Mouse (Mus musculus) ES-E14 (cell line): Measurements from ENCODE around the gene Tmem144.

ENCODE experiments used
- CHD2 ChIP-seq: IDR thresholded peaks from 2 replicates; pipeline ENCODE4 v1.6.1; 2014; ENCODE audit warnings: mild to moderate bottlenecking, low read depth, low read length, inconsistent platforms
- HCFC1 ChIP-seq: IDR thresholded peaks from 2 replicates; pipeline ENCODE4 v1.6.1; 2012; ENCODE audit warnings: low read length, inconsistent platforms, borderline replicate concordance; ENCODE audit not compliant: insufficient read depth
- MAFK ChIP-seq: IDR thresholded peaks from 2 replicates; pipeline ENCODE4 v1.6.1; 2014; ENCODE audit warnings: mild to moderate bottlenecking, low read depth, low read length, inconsistent platforms; ENCODE audit not compliant: insufficient read depth
- ZC3H11A ChIP-seq: IDR thresholded peaks from 2 replicates; pipeline ENCODE4 v1.6.1; 2012; ENCODE audit warnings: low read depth, mild to moderate bottlenecking, inconsistent platforms, low read length, borderline replicate concordance
- ZNF384 ChIP-seq: IDR thresholded peaks from 2 replicates; pipeline ENCODE4 v1.6.1; 2012; ENCODE audit warnings: low read depth, low read length, inconsistent platforms

DNA sequence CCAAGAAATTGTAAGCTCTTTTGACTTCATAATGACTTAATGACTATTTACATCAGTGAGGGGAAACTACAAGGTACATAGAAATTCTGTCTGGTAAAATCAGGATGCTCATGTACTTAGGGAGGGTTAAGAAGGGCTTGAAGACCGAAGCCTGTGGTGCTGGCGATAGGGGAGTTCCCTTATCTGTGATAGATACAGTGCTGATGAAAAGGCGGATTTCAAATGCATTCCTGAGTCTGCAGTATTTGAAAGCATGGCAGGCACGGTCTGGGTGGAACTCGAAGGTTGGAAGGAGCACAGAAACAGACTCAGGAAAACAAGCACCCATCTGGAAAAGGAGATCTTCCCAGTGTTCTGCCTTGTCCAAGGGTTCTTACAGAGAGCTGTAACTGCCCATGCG, 42.0 kb downstream of the Tmem144 start:
- no peak for TF ChIP-seq ZNF384
- no peak for TF ChIP-seq CHD2
- TF ChIP-seq HCFC1 = no peak
- no peak for TF ChIP-seq MAFK
- TF ChIP-seq ZC3H11A = no peak
